Mouse (Mus musculus): ENCODE data around the gene Vmn2r27.

The Vmn2r27 gene

GRCm38 (mm10) chr6:124231756-124232155 lies at the start of gene Vmn2r27:
TSS of gene Vmn2r27 (minus strand) at chr6:124231856.
- DNase-seq = no peak

- no peak for DNase-seq
Observed at GRCm38 (mm10) chr6:124278291-124278690, 46.6 kb upstream of the Vmn2r27 start.

- no peak for DNase-seq
Observed at GRCm38 (mm10) chr6:124277641-124278040, 46.0 kb upstream of the Vmn2r27 start.

GRCm38 (mm10) chr6:124273231-124273880 lies 41.7 kb upstream of the Vmn2r27 start:
- DNase-seq = no peak

GRCm38 (mm10) chr6:124262696-124263095 lies 31.0 kb upstream of the Vmn2r27 start:
- peak; percentile 85 for DNase-seq

- peak; percentile 86 for DNase-seq
Observed at GRCm38 (mm10) chr6:124260198-124260931, 28.7 kb upstream of the Vmn2r27 start.

- DNase-seq = no peak
Observed at GRCm38 (mm10) chr6:124255721-124256470, 24.2 kb upstream of the Vmn2r27 start.

GRCm38 (mm10) chr6:124202116-124202515 lies 29.5 kb downstream of the Vmn2r27 start:
- no peak for DNase-seq

GRCm38 (mm10) chr6:124168499-124169257 lies 63.0 kb downstream of the Vmn2r27 start:
- no peak for DNase-seq

GRCm38 (mm10) chr6:124166596-124166995 lies 65.1 kb downstream of the Vmn2r27 start:
- DNase-seq = no peak

GRCm38 (mm10) chr6:124149808-124150207 lies 81.8 kb downstream of the Vmn2r27 start:
- DNase-seq = no peak

All from right cerebral cortex, postnatal 4 days (tissue).